Mouse (Mus musculus) embryonic fibroblast, embryonic 13.5 days (primary cell): ENCODE results near the gene Dnmt3c.

ENCODE experiments used
- CTCF ChIP-seq: IDR thresholded peaks from 2 replicates; pipeline ENCODE4 v1.5.1; 2011; ENCODE audit warnings: mild to moderate bottlenecking, control low read depth, low read length, moderate library complexity, borderline replicate concordance; ENCODE audit not compliant: insufficient read depth
- POLR2A ChIP-seq: IDR thresholded peaks from 2 replicates; pipeline ENCODE4 v1.6.1; 2011; ENCODE audit warnings: low read depth, mild to moderate bottlenecking, control low read depth, low read length, moderate library complexity

DNA sequence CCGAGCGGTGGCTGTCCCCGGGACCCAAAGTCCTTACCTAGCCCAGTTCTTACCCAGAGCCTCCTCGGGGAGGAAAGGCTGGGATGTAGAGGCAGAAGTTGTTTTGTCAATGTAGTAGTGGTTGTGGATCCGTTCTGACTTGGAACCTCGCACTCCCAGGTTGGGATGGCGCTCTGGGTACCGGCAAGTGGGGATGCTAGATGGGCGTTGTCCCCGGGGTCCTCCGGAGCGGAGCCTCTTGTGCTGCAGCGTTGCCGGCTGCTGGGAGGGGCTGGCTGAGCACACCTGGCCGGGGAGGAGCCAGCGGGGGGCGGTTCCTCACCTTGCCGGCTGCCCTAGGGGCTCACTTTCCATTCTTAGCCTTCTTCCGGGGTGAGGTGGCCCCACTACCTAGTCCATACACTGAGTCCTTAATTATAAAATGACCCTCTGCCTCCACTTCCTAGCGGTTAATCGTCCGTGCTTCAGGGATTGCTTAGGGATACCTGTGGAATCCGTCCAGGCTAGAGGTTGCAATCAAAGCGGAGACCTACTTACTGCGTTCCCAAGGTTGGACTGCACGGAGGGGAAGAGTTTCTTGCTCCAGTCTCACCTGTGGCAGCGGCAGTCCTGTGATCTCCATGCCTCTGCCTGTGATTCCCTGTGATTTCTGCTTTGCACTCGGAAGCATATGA lies 46.3 kb upstream of the Dnmt3c start:
- no peak for TF ChIP-seq CTCF
- no peak for TF ChIP-seq POLR2A
